Mouse (Mus musculus) C2C12 (cell line): Measurements from ENCODE around the gene Cadm1.

Experiments used
- CTCF ChIP-seq: IDR thresholded peaks from one replicate; pipeline ENCODE4 v1.5.1; 2011; ENCODE audit not compliant: control insufficient read depth, insufficient read depth, insufficient read length
- FOSL1 ChIP-seq: IDR thresholded peaks from one replicate; pipeline ENCODE4 v1.8.0; 2011; ENCODE audit warnings: mild to moderate bottlenecking, low read length; ENCODE audit not compliant: poor library complexity, insufficient read depth, severe bottlenecking
- MYOD1 ChIP-seq: IDR thresholded peaks from one replicate; pipeline ENCODE4 v1.6.1; 2011; ENCODE audit warnings: low read depth; ENCODE audit not compliant: control insufficient read depth, insufficient read length

- TF ChIP-seq MYOD1 (no peak), CTCF (no peak), FOSL1 (no peak)
Measured at GRCm38 (mm10) chr9:47762913-47763312, 232.9 kb downstream of the Cadm1 start.
